Mouse (Mus musculus) adrenal gland, postnatal 14 days (tissue): ENCODE measurements at regions not wholly inside any gene's neighbourhood (a gene's known extent, or its start where the extent isn't known, plus 50 kb on each side); places are given as distances from the start of the nearest gene placed in this dataset.

Experiments used
- DNase-seq: peaks from one replicate; pipeline ENCODE4 v3.0.0; 2021; ENCODE audit warnings: mixed read lengths

GRCm38 (mm10) chr4:131591456-131591855 is 246.6 kb downstream of the Ptpru start:
- no peak for DNase-seq

DNA sequence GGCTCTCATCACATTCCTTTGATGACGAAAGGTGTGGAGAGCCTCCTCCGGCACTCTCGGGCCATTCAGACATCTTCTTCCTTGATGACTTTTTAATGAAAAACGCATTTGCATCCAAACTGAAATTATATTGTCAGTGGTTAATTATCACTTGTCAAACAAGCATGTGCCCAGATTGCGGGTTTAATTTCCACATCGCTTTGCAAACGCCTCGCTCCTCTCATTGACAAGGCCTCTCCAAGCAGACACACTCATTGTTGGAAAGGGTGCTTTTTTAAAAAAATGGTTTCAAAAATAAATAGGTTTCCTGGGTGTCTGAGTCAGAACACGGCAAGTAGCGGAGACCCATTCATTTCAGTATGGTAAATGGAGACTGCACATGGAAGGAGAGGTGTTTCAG is 240.1 kb downstream of the Ptpru start:
- no peak for DNase-seq

GRCm38 (mm10) chr4:131614434-131614833 is 223.7 kb downstream of the Ptpru start:
- no peak for DNase-seq

DNA sequence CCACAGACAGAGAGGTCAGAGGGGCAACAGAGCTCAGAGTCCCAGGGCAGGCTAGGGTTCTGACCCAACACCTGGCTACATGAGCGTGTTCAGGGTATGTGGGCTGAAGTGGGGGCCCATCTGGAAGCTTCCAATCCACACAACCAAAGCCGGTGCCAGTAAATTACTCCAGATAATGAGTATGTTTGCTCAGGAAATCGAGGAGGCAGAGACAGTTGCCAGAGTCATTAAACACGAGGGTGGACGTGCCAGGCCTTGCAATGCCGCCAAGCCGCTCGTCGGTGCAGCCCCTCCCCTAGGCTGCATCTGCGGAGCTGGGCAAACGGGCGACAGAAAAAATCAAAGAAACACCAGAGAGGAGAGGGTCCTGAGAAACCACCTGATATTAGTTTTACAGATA is 222.5 kb downstream of the Ptpru start:
- DNase-seq: no peak

GRCm38 (mm10) chr4:131638105-131638504 is 200.0 kb downstream of the Ptpru start:
- no peak for DNase-seq

- DNase-seq: no peak
These were observed 182.1 kb downstream of the Ptpru start for GRCm38 (mm10) chr4:131656034-131656433.

DNA sequence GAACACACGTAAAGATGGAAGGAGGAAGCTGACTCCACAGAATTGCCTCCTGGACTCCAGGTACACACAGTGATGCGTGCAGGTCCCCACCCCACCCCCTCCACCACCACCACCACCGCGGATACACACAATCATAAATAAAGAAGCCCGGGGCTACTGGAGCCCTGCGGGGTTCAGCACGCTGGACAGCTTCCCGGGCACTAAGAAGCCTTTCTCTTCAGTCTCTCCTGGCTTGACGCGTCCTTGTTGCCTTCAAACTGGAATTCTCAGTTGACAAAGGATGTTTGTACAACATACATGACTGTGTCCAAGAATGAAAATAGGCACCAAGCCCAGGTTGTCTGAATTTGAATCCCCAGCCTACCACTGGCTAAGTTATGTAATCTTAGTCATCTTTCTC is 180.2 kb downstream of the Ptpru start:
- peak; percentile 62 for DNase-seq

- DNase-seq: no peak
These were observed 177.2 kb downstream of the Ptpru start for GRCm38 (mm10) chr4:131660931-131661330.

DNA sequence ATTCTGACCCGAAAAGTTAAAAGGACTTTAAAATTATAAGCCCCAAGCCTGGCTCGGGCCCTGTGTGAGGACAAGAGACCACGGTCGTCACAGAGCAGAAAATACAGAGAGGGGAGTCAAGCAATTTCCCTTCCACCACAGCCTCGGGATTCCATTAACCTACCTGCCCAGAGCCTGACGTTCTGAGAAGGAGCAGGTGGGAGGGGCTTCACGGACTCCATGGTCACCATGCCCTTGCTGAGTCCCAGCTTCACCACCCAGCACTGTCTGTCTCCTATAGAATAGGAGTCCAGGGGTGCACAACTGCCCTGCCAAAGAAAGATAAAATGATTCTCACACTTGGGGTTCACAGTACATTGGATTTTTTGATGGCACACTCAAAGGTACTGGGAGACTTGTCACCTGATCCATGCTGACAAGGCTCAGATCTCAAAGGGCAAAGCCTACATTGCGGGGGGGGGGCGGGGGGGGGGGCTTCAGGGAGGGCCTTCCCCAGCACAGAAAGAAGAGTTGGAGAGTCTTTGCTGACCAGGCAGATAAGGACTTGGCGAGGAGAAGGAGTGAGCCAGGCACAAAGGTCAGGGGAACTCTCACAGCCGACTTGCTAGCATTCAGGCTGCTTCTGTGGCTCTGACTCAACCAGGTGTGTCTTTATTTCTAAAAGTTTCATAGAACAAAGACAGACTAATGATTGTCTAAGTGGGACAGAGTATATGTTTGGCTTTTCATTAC is 166.1 kb downstream of the Ptpru start:
- DNase-seq: no peak

- no peak for DNase-seq
These were observed 160.1 kb downstream of the Ptpru start for GRCm38 (mm10) chr4:131677966-131678365.

- no peak for DNase-seq
These were observed 154.9 kb downstream of the Ptpru start for GRCm38 (mm10) chr4:131683176-131683575.

GRCm38 (mm10) chr4:131685544-131685943 is 152.5 kb downstream of the Ptpru start:
- DNase-seq: no peak

- no peak for DNase-seq
These were observed 143.9 kb downstream of the Ptpru start for GRCm38 (mm10) chr4:131694232-131694631.

DNA sequence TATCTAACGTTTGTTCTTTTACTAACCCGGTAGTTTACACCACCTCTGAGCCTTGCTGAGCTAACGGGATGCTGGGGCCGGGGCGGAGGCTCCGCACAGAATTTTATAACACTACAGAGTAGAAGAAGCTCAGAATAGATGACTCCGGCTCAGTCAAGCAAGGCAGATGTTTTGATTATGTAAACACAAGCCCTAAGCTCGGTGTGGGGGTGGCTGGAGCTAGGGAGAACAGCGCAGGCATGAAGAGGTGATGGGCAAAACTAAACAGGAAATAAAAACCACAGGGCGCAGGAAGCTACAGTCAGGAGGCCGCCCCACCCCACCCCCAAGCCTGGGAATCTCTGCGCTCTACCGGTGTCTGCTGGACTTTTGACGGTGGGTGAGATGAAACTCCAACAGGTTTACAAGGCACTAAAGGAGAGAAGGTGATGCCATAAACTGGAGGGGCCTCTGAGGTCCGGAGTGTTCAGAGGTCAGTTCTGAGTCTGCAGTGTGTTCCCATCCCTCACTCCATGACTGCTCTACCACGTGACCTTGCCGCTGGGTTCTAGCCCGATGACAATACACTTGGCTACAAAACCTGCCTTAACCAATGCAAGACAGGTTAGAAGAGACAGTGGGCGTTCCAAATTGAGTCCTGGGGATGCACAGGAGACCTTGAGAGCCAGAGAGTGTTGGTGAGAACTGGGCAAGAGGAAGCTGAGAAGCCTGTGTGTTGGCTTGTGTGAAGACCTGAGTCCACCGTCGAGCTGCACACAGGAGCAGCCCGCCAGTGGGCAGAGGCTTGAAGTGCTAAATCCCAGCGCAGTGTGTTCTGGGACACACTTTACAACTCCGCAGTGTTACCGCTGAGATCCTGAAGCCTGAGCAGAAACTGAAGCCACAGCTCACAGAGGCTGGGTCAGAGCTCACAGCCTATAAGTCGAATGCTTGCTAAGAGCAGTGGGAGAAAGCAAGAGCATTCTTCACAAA is 141.9 kb downstream of the Ptpru start:
- DNase-seq: no peak
